Mouse (Mus musculus): ENCODE results near the gene Ttc21b. TPM values are rescaled to one million over a fixed set of nuclear protein-coding genes. Genes with fewer than 3 reads are reported as not detected.

Gene Ttc21b
- polyA plus RNA-seq, 1 experiment: 0.42 TPM

DNA sequence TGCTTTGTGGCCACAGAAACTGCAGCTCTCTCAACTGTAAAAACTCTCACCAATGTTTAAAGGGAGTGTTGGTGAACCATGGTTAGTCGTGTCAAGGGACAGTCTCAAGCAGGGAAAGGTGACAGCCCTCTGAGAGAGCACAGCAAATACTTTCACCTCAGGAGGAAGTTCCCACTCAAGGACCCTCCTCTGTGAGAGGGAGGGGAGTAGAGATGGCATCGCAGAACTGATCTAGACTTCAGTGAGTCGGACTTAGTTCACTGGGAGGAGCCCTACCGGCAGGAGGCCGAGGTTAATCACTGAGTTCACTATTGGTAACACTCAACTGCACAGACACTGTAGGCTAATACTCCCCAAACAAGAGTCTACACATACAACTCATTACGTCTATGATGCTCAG lies 68.9 kb downstream of the Ttc21b start:
- Histone ChIP-seq H3K27ac (ENCODE audit: insufficient read depth, low read depth, low read length) (no peak overlapping the region), H3K4me3 (ENCODE audit: low read depth, low read length) (no peak overlapping the region), H3K27me3 (ENCODE audit: control insufficient read depth, insufficient read depth, low read length) (no peaks in the 10 kb centered on the region), H3K4me1 (ENCODE audit: control insufficient read depth, insufficient read depth, insufficient read length, low read length) (no peaks in the 10 kb centered on the region), H3K36me3 (ENCODE audit: control insufficient read depth, insufficient read depth, low read length) (0 out of 2 replicates have a peak, but pooled peaks cover 2% of the 10 kb centered on the region)
- TF ChIP-seq CTCF (IDR thresholded peaks at IDR 0.05; ENCODE audit: extremely low read depth, insufficient read length, insufficient replicate concordance, low read depth, low read length) (no peak), POLR2A (IDR thresholded peaks at IDR 0.05; ENCODE audit: low read depth, low read length) (no peak)
- 82% methylated on average over 6 of the region's 6 CpGs for WGBS

DNA sequence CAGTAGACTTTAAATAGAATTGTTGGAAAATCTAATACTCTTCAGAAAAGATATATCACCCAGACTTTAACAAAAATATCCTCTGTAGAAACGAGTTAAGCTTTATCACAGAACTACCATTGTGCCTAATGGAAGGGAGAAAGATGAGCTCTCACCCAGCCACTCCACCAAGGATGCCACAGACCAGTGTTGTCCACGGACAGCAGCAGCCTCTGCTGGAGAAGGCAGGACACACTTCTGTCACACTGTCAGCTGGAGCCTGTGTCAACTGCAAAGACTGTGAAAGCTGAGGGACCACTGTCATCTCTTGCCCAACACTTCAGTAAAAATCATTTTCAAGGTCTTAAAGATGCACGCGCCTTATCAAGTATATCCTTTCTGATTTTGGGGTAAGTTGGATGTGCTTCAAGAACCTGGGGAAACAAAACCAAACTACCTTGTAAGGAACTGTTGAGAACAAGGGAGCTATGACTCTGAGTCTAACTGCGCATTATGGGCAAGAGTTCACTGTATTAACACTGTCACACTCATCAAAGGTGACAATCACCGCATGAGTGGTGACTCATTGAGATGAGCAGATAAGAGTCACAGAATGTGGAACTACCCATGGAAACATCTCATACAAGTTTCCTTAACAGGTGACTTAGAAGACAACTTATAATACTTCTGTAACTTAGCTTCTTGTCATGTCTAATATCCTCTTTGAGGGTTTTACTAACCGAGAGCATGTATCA lies 71.8 kb downstream of the Ttc21b start:
- Histone ChIP-seq H3K36me3 (ENCODE audit: control insufficient read depth, insufficient read depth, low read length) (0 out of 2 replicates have a peak, but pooled peaks cover 2% of the 10 kb centered on the region), H3K27ac (ENCODE audit: insufficient read depth, low read depth, low read length) (no peak overlapping the region), H3K4me1 (ENCODE audit: control insufficient read depth, insufficient read depth, insufficient read length, low read length) (no peaks in the 10 kb centered on the region), H3K4me3 (ENCODE audit: low read depth, low read length) (no peak overlapping the region), H3K27me3 (ENCODE audit: control insufficient read depth, insufficient read depth, low read length) (no peaks in the 10 kb centered on the region)
- TF ChIP-seq CTCF (IDR thresholded peaks at IDR 0.05; ENCODE audit: extremely low read depth, insufficient read length, insufficient replicate concordance, low read depth, low read length) (peak; percentile 15; the same call in 1 of the 2 replicates), POLR2A (IDR thresholded peaks at IDR 0.05; ENCODE audit: low read depth, low read length) (no peak)
- 75% methylated on average over 7 of the region's 7 CpGs for WGBS

DNA sequence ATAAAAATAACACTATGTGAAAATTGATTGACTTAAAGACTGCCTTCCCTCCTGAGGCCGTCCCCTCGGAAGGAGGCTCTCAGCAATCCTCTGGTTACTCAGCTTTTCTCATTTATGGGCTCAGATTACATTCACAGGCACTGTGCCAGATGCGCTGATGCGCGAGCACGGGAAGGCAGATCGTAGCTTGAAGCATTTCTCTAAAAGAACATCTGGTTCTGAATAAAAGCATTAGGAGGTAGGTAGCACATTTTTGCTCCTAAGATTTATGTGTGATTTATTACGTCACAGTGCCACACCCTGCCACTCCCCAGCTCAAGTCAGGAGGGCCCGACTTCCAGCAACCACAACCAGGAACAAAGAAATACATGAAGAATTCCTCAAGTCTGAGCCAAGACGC lies 76.1 kb downstream of the Ttc21b start:
- Histone ChIP-seq H3K36me3 (ENCODE audit: control insufficient read depth, insufficient read depth, low read length) (no peaks in the 10 kb centered on the region), H3K4me3 (ENCODE audit: low read depth, low read length) (no peak overlapping the region), H3K4me1 (ENCODE audit: control insufficient read depth, insufficient read depth, insufficient read length, low read length) (no peaks in the 10 kb centered on the region), H3K27me3 (ENCODE audit: control insufficient read depth, insufficient read depth, low read length) (no peaks in the 10 kb centered on the region), H3K27ac (ENCODE audit: insufficient read depth, low read depth, low read length) (no peak overlapping the region)
- WGBS: 53% methylated on average over 10 of the region's 10 CpGs
- TF ChIP-seq POLR2A (IDR thresholded peaks at IDR 0.05; ENCODE audit: low read depth, low read length): no peak
- no peak for TF ChIP-seq CTCF (IDR thresholded peaks at IDR 0.05; ENCODE audit: extremely low read depth, insufficient read length, insufficient replicate concordance, low read depth, low read length)

DNA sequence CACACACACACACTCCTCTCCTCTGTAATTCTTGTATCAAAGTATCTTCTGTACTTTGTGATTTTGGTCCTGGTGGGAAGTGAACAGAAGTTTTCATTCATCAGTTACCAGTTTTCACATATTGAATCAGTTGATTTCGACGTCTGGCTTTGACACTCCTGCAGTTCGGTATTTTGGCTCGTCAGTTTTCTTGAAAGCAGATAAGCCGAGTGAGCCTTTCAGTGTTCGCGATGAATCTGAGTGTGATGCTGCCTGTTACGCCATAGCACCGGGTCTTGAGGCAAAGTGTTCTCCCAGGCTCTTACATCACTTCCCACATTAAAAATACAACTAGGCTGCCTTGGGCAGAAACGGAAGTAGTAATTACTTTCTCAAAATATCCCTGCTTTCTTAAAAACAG lies 76.6 kb downstream of the Ttc21b start:
- no peaks in the 10 kb centered on the region for H3K36me3 ChIP-seq (ENCODE audit: control insufficient read depth, insufficient read depth, low read length)
- TF ChIP-seq POLR2A (IDR thresholded peaks at IDR 0.05; ENCODE audit: low read depth, low read length) (no peak), CTCF (IDR thresholded peaks at IDR 0.05; ENCODE audit: extremely low read depth, insufficient read length, insufficient replicate concordance, low read depth, low read length) (no peak)
- no peak overlapping the region for H3K27ac ChIP-seq (ENCODE audit: insufficient read depth, low read depth, low read length)
- no peaks in the 10 kb centered on the region for H3K27me3 ChIP-seq (ENCODE audit: control insufficient read depth, insufficient read depth, low read length)
- H3K4me1 ChIP-seq (ENCODE audit: control insufficient read depth, insufficient read depth, insufficient read length, low read length): no peaks in the 10 kb centered on the region
- WGBS: 65% methylated on average over 10 of the region's 10 CpGs
- H3K4me3 ChIP-seq (ENCODE audit: low read depth, low read length): no peak overlapping the region

DNA sequence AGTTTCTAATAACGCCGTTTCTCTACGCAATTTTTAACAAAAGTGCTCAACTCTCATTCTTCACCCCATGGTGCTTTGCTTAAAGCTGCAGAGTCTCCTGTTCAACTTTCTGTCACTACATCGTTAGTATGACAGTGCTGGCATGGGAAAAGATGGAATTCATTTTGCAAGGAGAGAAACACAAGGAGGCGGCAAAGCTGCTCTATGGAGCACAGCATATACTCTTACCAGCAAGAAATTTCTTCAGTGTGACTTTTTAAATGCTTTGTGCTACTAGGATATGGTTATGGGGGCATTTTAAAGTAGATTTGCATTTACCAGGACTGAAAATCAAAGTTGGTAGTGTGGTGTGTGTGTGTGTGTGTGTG lies 77.6 kb downstream of the Ttc21b start:
- TF ChIP-seq POLR2A (IDR thresholded peaks at IDR 0.05; ENCODE audit: low read depth, low read length) (no peak), CTCF (IDR thresholded peaks at IDR 0.05; ENCODE audit: extremely low read depth, insufficient read length, insufficient replicate concordance, low read depth, low read length) (no peak)
- no peak overlapping the region for H3K27ac ChIP-seq (ENCODE audit: insufficient read depth, low read depth, low read length)
- H3K4me1 ChIP-seq (ENCODE audit: control insufficient read depth, insufficient read depth, insufficient read length, low read length): no peaks in the 10 kb centered on the region
- no peaks in the 10 kb centered on the region for H3K27me3 ChIP-seq (ENCODE audit: control insufficient read depth, insufficient read depth, low read length)
- no peak overlapping the region for H3K4me3 ChIP-seq (ENCODE audit: low read depth, low read length)
- 90% methylated on average over 5 of the region's 5 CpGs for WGBS
- no peaks in the 10 kb centered on the region for H3K36me3 ChIP-seq (ENCODE audit: control insufficient read depth, insufficient read depth, low read length)

DNA sequence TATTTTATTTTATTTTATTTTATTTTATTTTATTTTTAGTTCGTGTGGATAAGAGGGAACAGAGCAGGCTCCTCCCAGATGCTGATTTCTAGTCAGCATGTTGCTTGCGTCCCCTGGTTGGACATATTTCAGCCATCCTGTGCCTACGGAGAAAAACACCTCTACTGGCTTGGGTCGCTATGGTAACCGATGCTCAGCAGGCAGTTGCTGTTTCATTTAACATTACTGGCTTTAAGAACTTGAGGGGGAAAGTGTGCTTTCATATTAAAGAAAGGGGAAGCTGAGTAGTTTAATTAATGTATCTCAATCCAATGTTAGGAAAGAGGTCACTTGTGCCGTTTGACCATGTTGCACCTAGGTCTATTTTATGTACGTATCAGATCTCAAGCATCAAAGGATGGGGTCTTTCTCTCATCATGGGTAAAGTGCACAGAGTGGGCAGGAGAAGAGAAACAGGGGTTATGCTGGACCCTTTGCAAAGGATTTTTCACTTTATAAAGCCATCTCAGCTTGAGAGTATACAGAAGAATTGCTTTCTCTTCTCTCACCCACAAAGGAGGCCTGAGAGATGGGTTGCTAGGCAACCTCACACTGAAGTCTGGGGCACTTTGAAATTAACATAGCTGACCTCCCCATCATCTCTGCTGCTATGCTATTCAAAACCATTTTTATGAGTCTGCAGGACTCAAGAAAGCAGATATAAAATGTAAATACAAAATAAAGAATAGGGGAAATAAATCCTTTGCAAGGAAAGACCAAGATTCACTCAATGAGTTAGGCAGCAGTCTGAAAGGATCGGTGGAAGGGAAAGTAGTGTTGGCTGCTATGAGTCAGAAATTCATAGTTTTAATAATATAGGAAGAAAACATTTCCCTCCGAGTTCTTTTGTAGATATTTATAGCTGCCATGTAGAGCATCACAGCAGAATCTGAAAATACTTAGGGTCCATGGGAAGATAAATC lies 78.2 kb downstream of the Ttc21b start:
- TF ChIP-seq CTCF (IDR thresholded peaks at IDR 0.05; ENCODE audit: extremely low read depth, insufficient read length, insufficient replicate concordance, low read depth, low read length) (no peak), POLR2A (IDR thresholded peaks at IDR 0.05; ENCODE audit: low read depth, low read length) (no peak)
- WGBS: 78% methylated on average over 9 of the region's 9 CpGs
- Histone ChIP-seq H3K27ac (ENCODE audit: insufficient read depth, low read depth, low read length) (no peak overlapping the region), H3K36me3 (ENCODE audit: control insufficient read depth, insufficient read depth, low read length) (no peaks in the 10 kb centered on the region), H3K4me3 (ENCODE audit: low read depth, low read length) (no peak overlapping the region), H3K27me3 (ENCODE audit: control insufficient read depth, insufficient read depth, low read length) (no peaks in the 10 kb centered on the region), H3K4me1 (ENCODE audit: control insufficient read depth, insufficient read depth, insufficient read length, low read length) (no peaks in the 10 kb centered on the region)

DNA sequence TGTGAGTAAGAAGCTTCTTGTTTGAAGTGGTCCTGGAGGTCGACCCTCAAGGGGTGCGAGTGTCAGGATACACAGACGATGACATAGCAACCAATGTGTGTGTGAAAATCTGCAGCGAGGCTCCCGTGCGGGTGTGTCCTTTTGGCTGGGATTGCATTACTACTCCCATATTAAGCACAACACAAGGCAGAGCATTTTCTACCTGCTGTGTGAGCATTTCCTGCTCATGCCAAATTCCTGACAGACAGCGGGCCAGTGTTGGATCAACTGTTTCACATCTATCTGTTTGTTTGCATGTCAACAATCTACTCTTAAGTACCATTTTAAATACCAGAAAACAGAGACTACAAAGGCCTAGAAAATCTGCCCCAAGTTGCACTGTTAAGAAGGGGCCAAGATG lies 79.4 kb downstream of the Ttc21b start:
- Histone ChIP-seq H3K4me1 (ENCODE audit: control insufficient read depth, insufficient read depth, insufficient read length, low read length) (no peaks in the 10 kb centered on the region), H3K4me3 (ENCODE audit: low read depth, low read length) (no peak overlapping the region), H3K36me3 (ENCODE audit: control insufficient read depth, insufficient read depth, low read length) (no peaks in the 10 kb centered on the region), H3K27ac (ENCODE audit: insufficient read depth, low read depth, low read length) (no peak overlapping the region), H3K27me3 (ENCODE audit: control insufficient read depth, insufficient read depth, low read length) (no peaks in the 10 kb centered on the region)
- 75% methylated on average over 7 of the region's 7 CpGs for WGBS
- TF ChIP-seq POLR2A (IDR thresholded peaks at IDR 0.05; ENCODE audit: low read depth, low read length): no peak
- TF ChIP-seq CTCF (IDR thresholded peaks at IDR 0.05; ENCODE audit: extremely low read depth, insufficient read length, insufficient replicate concordance, low read depth, low read length): no peak
